Mouse (Mus musculus) spleen, adult 2 months (tissue): ENCODE measurements around the gene Prss57.

Experiments used
- CTCF ChIP-seq: fragments of 200-500 bp; IDR thresholded peaks from 2 replicates; pipeline ENCODE4 v1.5.1; 2011; ENCODE audit warnings: mild to moderate bottlenecking, inconsistent platforms; ENCODE audit not compliant: insufficient read depth, insufficient read length, insufficient replicate concordance; ENCODE audit errors: extremely low read depth
- POLR2A ChIP-seq: fragments of 200-500 bp; IDR thresholded peaks from 2 replicates; pipeline ENCODE4 v1.6.1; 2011; ENCODE audit warnings: low read depth, low read length, inconsistent platforms

GRCm38 (mm10) chr10:79815671-79816494, 25.1 kb upstream of the Prss57 start:
- TF ChIP-seq CTCF (no peak), POLR2A (no peak)
